Mouse (Mus musculus) embryonic facial prominence, embryonic 13.5 days (tissue): ENCODE results near the gene Gprin2. TPM values are rescaled to one million over a fixed set of nuclear protein-coding genes. Genes with fewer than 3 reads are reported as not detected.
A peak's percentile ranks its signal among the peaks of the same experiment; 100 is the strongest.

ENCODE experiments used
- ATAC-seq: fragments of 200-750 bp; cut with Nextera tagmentation; 2 replicates; pipeline ENCODE4 v1.8.0; 2017; ENCODE audit warnings: low read depth; ENCODE audit not compliant: insufficient number of reproducible peaks, insufficient read depth, low FRiP score, low TSS enrichment
- H3K27ac ChIP-seq: fragments of 300-500 bp; sonication (generic); 2 replicates; pipeline ENCODE4 v1.5.1; 2015; ENCODE audit warnings: moderate library complexity, mild to moderate bottlenecking, inconsistent platforms
- H3K27me3 ChIP-seq: fragments of 300-500 bp; sonication (generic); 2 replicates; pipeline ENCODE4 v1.6.1; 2015; ENCODE audit warnings: mild to moderate bottlenecking, inconsistent platforms
- H3K36me3 ChIP-seq: fragments of 300-500 bp; sonication (generic); 2 replicates; pipeline ENCODE4 v1.6.1; 2015; ENCODE audit warnings: mild to moderate bottlenecking, inconsistent platforms
- H3K4me1 ChIP-seq: fragments of 300-500 bp; sonication (generic); 2 replicates; pipeline ENCODE4 v1.6.1; 2015; ENCODE audit warnings: inconsistent platforms
- H3K4me2 ChIP-seq: fragments of 300-500 bp; sonication (generic); 2 replicates; pipeline ENCODE4 v1.6.1; 2015; ENCODE audit warnings: moderate library complexity, mild to moderate bottlenecking, inconsistent platforms
- H3K4me3 ChIP-seq: fragments of 300-500 bp; sonication (generic); 2 replicates; pipeline ENCODE4 v1.5.1; 2015; ENCODE audit warnings: mild to moderate bottlenecking, inconsistent platforms
- H3K9ac ChIP-seq: fragments of 300-500 bp; sonication (generic); 2 replicates; pipeline ENCODE4 v1.6.1; 2015; ENCODE audit warnings: mild to moderate bottlenecking, inconsistent platforms
- H3K9me3 ChIP-seq: fragments of 300-500 bp; sonication (generic); 2 replicates; pipeline ENCODE4 v1.6.1; 2016; ENCODE audit warnings: inconsistent platforms
- WGBS: fragments of 180-500 bp; shearing (Covaris S2); methylation state at CpG from one replicate; pipeline ENCODE4 v1.1.7; 2015; ENCODE audit warnings: mixed read lengths; 5-methylcytosine and 5-hydroxymethylcytosine counted together
- polyA plus RNA-seq: library from polyadenylated mRNA; unstranded; fragments of >200 nt; fragmentation: Nextera tagmentation; extraction: Ambion mirVana; gene quantifications from 2 replicates; pipeline ENCODE4 v1.2.1, GENCODE M21; 2015

Gprin2 gene
- polyA plus RNA-seq, 1 experiment from 2014 or later = 1.5 TPM

DNA sequence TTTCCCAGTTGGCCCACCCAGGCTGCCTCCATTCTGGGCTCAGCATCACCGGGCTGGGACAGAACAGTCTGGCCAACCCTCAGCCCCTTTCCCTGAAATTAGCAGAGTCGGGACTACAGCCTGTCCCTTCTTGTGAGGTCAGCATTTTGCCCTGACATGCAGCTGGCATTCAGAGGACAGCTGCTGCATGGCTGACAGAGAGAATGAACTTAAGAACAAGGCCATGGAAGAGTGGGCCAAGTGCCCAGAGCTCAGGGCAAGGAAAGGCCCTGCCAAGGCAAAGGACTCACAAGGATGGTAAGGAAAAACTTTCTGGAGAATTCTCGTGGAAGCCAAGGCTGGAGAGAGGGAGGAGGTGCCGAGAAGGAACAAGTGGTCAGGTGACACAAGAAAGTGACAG is 4.7 kb downstream of the Gprin2 start:
- peak overlapping the region; percentile 39; the same call in 1 of the 2 replicates for H3K27ac ChIP-seq
- no peak for ATAC-seq
- H3K9ac ChIP-seq = 0 out of 2 replicates have a peak overlapping the region, but pooled peaks have one; percentile 0
- H3K9me3 ChIP-seq = no peaks in the 10 kb centered on the region
- peaks cover 12% of the 10 kb centered on the region; the same call in 1 of the 2 replicates for H3K27me3 ChIP-seq
- no peak overlapping the region for H3K4me3 ChIP-seq
- H3K4me2 ChIP-seq = no peak overlapping the region
- peaks cover 8% of the 10 kb centered on the region; the same call in 1 of the 2 replicates for H3K36me3 ChIP-seq
- H3K4me1 ChIP-seq = peaks cover 22% of the 10 kb centered on the region
- 44% methylated on average over 4 of the region's 4 CpGs for WGBS

- no peaks in the 10 kb centered on the region for H3K9me3 ChIP-seq
- H3K9ac ChIP-seq = no peak overlapping the region
- H3K4me1 ChIP-seq = peaks cover 18% of the 10 kb centered on the region
- no peak overlapping the region for H3K4me2 ChIP-seq
- WGBS = 83% methylated on average over 15 of the region's 15 CpGs
- H3K4me3 ChIP-seq = no peak overlapping the region
- peaks cover 10% of the 10 kb centered on the region; the same call in 1 of the 2 replicates for H3K27me3 ChIP-seq
- peaks cover 8% of the 10 kb centered on the region; the same call in 1 of the 2 replicates for H3K36me3 ChIP-seq
- H3K27ac ChIP-seq = no peak overlapping the region
- ATAC-seq = no peak
These were observed 6.0 kb downstream of the Gprin2 start for GRCm38 (mm10) chr14:34195466-34195865.

GRCm38 (mm10) chr14:34193879-34194278 is 7.6 kb downstream of the Gprin2 start:
- Histone ChIP-seq H3K9me3 (no peaks in the 10 kb centered on the region), H3K27ac (no peak overlapping the region), H3K4me2 (no peak overlapping the region), H3K4me1 (peaks cover 11% of the 10 kb centered on the region), H3K4me3 (no peak overlapping the region), H3K36me3 (peaks cover 8% of the 10 kb centered on the region; the same call in 1 of the 2 replicates), H3K27me3 (no peaks in the 10 kb centered on the region), H3K9ac (no peak overlapping the region)
- no peak for ATAC-seq
- 63% methylated on average over 4 of the region's 4 CpGs for WGBS

- H3K4me3 ChIP-seq = no peak overlapping the region
- H3K9ac ChIP-seq = no peak overlapping the region
- H3K4me2 ChIP-seq = no peak overlapping the region
- no peaks in the 10 kb centered on the region for H3K4me1 ChIP-seq
- 68% methylated on average over 7 of the region's 7 CpGs for WGBS
- no peak for ATAC-seq
- H3K36me3 ChIP-seq = peaks cover 8% of the 10 kb centered on the region; the same call in 1 of the 2 replicates
- H3K27ac ChIP-seq = no peak overlapping the region
- H3K27me3 ChIP-seq = no peaks in the 10 kb centered on the region
- H3K9me3 ChIP-seq = no peaks in the 10 kb centered on the region
These were observed 11.1 kb downstream of the Gprin2 start for GRCm38 (mm10) chr14:34190361-34190760.

- no peak for ATAC-seq
- 65% methylated on average over 5 of the region's 5 CpGs for WGBS
- no peak overlapping the region for H3K27ac ChIP-seq
These were observed 12.8 kb downstream of the Gprin2 start for GRCm38 (mm10) chr14:34188629-34189028.

GRCm38 (mm10) chr14:34183101-34183500 is 18.4 kb downstream of the Gprin2 start:
- ATAC-seq = no peak
- WGBS = 81% methylated on average over 1 of the region's 1 CpGs

More at GRCm38 (mm10) chr14:34188629-34189028, 12.8 kb downstream of the Gprin2 start:
- H3K9ac ChIP-seq = no peak overlapping the region
- no peak overlapping the region for H3K4me2 ChIP-seq
- H3K9me3 ChIP-seq = no peaks in the 10 kb centered on the region
- H3K4me3 ChIP-seq = no peak overlapping the region
- no peaks in the 10 kb centered on the region for H3K4me1 ChIP-seq
- H3K27me3 ChIP-seq = no peaks in the 10 kb centered on the region
- no peaks in the 10 kb centered on the region for H3K36me3 ChIP-seq

GRCm38 (mm10) chr14:34179351-34179750 is 22.1 kb downstream of the Gprin2 start:
- Histone ChIP-seq H3K4me1 (no peaks in the 10 kb centered on the region), H3K4me3 (no peak overlapping the region), H3K27me3 (no peaks in the 10 kb centered on the region), H3K9ac (no peak overlapping the region), H3K27ac (no peak overlapping the region), H3K36me3 (no peaks in the 10 kb centered on the region), H3K4me2 (no peak overlapping the region), H3K9me3 (peaks cover 7% of the 10 kb centered on the region; the same call in 1 of the 2 replicates)
- WGBS = 90% methylated on average over 3 of the region's 3 CpGs
- ATAC-seq = no peak

More at GRCm38 (mm10) chr14:34183101-34183500, 18.4 kb downstream of the Gprin2 start:
- Histone ChIP-seq H3K27ac (no peak overlapping the region), H3K36me3 (no peaks in the 10 kb centered on the region), H3K9ac (no peak overlapping the region), H3K4me1 (no peaks in the 10 kb centered on the region), H3K4me3 (no peak overlapping the region), H3K27me3 (no peaks in the 10 kb centered on the region), H3K4me2 (no peak overlapping the region), H3K9me3 (peaks cover 7% of the 10 kb centered on the region; the same call in 1 of the 2 replicates)

- no peak for ATAC-seq
- no peaks in the 10 kb centered on the region for H3K4me1 ChIP-seq
- no peaks in the 10 kb centered on the region for H3K36me3 ChIP-seq
- no peak overlapping the region for H3K4me2 ChIP-seq
- H3K4me3 ChIP-seq = no peak overlapping the region
- H3K27ac ChIP-seq = no peak overlapping the region
- H3K27me3 ChIP-seq = no peaks in the 10 kb centered on the region
- H3K9ac ChIP-seq = no peak overlapping the region
- WGBS = 78% methylated on average over 3 of the region's 3 CpGs
- H3K9me3 ChIP-seq = no peaks in the 10 kb centered on the region
These were observed 30.3 kb downstream of the Gprin2 start for GRCm38 (mm10) chr14:34171107-34171506.

DNA sequence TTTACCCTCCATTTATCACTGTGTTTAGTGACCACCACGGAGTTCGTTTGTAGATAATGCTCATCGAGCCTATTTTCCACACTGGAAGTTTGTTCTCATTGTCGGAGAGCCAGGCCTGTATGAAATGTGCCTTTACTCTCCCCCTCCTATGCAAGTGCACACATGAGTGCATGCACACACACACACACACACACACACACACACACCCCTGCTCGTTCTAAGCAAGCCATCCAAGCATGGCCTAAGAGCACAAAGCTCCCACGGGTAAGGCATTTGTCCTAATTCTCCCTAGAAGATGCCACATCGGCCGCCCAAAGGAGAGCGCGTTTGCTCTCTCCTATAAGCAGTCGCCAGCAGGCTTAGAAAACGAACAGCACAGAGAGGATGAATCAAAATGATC is 45.7 kb downstream of the Gprin2 start:
- no peak overlapping the region for H3K27ac ChIP-seq

GRCm38 (mm10) chr14:34154601-34155337 is 46.7 kb downstream of the Gprin2 start:
- H3K4me2 ChIP-seq = no peak overlapping the region
- no peaks in the 10 kb centered on the region for H3K36me3 ChIP-seq
- no peaks in the 10 kb centered on the region for H3K9me3 ChIP-seq
- H3K27me3 ChIP-seq = peaks cover 4% of the 10 kb centered on the region
- H3K9ac ChIP-seq = no peak overlapping the region
- no peak overlapping the region for H3K4me3 ChIP-seq
- ATAC-seq = no peak
- 55% methylated on average over 9 of the region's 9 CpGs for whole genome bisulfite sequencing
- H3K4me1 ChIP-seq = peaks cover 9% of the 10 kb centered on the region
- no peak overlapping the region for H3K27ac ChIP-seq

More for the DNA sequence above, 45.7 kb downstream of the Gprin2 start:
- Histone ChIP-seq H3K9me3 (no peaks in the 10 kb centered on the region), H3K4me2 (no peak overlapping the region), H3K27me3 (peaks cover 4% of the 10 kb centered on the region), H3K4me3 (no peak overlapping the region), H3K9ac (no peak overlapping the region), H3K36me3 (no peaks in the 10 kb centered on the region), H3K4me1 (peaks cover 9% of the 10 kb centered on the region)
- no peak for ATAC-seq
- 73% methylated on average over 12 of the region's 12 CpGs for WGBS

- H3K9ac ChIP-seq = peak within 1 kb of the TSS; percentile 51; the same call in 1 of the 2 replicates
- peaks cover 9% of the 10 kb centered on the region for H3K4me1 ChIP-seq
- H3K27ac ChIP-seq = no peak within 1 kb of the TSS
- peak within 1 kb of the TSS; percentile 25 for H3K4me3 ChIP-seq
- H3K36me3 ChIP-seq = no peaks in the 10 kb centered on the region
- H3K9me3 ChIP-seq = no peaks in the 10 kb centered on the region
- 13% methylated on average over 16 of the region's 16 CpGs for WGBS
- H3K27me3 ChIP-seq = peaks cover 4% of the 10 kb centered on the region
- peak within 1 kb of the TSS; percentile 56 for H3K4me2 ChIP-seq
- peak; percentile 76 for ATAC-seq
These were observed 49.1 kb downstream of the Gprin2 start, which contains the start of gene Npy4r for GRCm38 (mm10) chr14:34152342-34152741. TSS of gene Npy4r (minus strand) at chr14:34152489.

GRCm38 (mm10) chr14:34142915-34143314 is 58.5 kb downstream of the Gprin2 start:
- no peak for ATAC-seq
- Histone ChIP-seq H3K27me3 (no peaks in the 10 kb centered on the region), H3K4me3 (no peak overlapping the region), H3K9ac (no peak overlapping the region), H3K4me1 (no peaks in the 10 kb centered on the region), H3K36me3 (no peaks in the 10 kb centered on the region), H3K9me3 (no peaks in the 10 kb centered on the region), H3K27ac (no peak overlapping the region), H3K4me2 (no peak overlapping the region)
- 92% methylated on average over 10 of the region's 10 CpGs for WGBS
